Mouse (Mus musculus) heart, adult 11 months (tissue): ENCODE data around the gene Rnf144a.

Source experiments
- DNase-seq: peaks from one replicate; pipeline ENCODE4 v3.0.0; 2022

Rnf144a gene

DNA sequence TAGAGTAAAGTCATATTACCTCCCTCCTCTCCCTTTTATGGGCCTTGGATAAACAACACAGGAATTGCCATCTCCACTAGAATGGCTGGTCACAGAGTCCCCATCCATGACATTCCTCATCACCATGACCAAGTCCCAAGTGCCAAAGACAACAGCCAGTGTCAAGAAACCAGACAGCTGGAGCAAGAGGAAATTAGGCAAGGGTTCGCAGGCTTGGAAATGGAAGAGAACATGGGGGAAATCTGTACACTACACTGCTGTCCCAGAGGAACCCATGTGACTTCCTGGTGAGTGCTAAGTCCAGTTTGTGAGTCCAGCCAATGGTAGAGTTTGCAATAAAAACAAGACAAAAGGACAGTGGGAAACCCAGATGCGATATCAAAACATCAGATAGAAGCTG, 47.7 kb downstream of the Rnf144a start:
- peak; percentile 99 for DNase-seq

DNA sequence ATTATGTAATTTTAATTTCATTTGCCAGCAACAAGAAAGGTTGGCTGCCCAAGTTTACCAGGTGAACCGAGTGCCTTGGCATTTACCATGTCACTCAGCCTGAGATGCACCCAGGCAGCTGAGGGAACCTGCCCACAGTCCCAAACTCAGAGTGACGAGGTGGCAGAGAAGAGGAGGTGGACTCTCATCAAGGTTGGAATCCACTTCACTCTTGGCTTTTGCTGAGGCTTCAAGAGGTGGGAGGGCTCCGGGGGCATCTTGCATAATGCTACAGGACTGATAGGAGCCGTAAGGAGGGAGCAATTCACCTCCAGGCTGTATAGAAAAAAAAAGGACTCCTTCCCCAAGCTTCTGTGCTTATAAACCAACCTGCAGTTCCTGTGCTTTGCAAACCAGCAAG, 48.7 kb downstream of the Rnf144a start:
- peak; percentile 83 for DNase-seq

DNA sequence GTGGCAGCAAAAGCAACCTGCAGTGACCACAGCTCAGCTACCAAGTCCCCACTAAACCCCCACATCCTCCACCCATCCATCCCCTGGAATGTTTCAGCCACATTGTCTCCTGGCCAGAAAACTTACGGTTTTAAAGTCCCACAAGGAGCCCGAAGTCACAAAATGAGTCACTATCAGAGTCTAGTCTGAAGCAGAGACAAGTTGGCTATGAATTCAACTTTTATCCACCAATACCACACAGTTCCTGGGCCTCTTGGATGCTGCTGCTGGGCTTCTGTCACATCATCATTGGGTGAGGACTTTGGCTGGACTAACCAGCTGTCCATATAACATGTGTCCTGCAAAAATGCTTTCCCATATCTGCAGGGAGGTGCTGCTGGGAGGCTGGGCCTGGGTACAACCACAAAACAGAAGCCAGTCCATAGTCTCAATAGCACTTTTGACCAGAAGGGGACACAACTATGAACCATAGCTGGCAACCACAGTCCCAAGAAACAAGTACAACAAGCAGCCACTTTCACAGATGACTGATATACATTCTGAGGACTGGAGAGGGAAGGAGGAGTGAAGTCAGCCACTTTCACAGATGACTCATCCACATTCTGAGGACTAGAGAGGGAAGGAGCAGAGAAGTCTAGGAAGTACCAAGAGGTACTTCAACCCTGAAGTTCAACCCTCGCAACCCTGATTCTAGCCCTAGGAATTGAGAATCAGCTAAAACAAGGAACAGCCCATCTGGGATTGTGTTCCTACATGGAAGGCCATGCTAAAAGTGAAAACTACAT, 49.3 kb downstream of the Rnf144a start:
- peak; percentile 67 for DNase-seq

DNA sequence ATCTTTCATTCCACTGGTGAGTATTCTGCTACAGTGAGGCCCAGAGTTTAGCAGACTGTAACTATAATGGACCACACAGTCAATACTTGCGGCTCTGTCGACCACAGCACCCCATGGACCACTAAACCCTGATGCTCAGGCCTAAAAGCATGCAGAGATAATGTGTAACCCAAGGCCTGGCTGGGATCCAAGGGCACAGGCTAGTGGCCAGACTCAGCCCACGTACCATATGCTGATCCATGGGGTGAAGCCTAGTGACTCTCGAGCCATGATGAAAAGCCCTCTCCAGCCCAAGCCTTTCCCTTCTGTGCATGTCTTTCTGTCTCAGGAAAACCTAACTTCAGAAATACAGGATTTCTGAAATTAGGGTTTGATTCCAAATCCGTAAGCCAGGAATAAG, 50.2 kb downstream of the Rnf144a start:
- DNase-seq = peak; percentile 86

DNA sequence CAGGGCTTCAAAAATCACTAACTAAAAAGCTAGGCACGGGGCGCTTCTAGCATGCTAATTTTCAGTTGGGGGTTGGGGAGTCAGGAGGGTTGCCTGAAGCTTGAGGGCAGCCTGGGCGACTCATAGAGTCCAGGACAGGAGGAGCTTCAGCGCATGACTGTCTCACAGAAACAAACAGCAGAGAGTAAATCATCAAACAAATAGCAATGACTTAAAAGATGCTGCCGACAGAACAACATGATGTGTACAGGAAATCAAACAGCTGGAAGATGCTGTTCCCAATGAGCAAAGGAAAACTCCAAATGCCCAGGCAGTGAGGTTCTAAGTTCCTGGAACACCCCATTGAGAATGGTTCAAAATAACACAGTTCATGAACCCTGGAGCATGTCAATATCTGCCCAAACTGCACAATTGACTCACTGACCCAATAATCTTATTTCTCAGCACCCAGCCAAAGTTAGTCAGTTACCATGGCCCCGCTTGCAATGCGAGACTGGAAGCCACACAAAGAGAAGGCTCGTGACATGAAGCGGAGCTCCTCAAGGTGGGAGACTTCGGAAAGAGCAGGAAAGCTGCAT, 54.0 kb downstream of the Rnf144a start:
- peak; percentile 82 for DNase-seq

DNA sequence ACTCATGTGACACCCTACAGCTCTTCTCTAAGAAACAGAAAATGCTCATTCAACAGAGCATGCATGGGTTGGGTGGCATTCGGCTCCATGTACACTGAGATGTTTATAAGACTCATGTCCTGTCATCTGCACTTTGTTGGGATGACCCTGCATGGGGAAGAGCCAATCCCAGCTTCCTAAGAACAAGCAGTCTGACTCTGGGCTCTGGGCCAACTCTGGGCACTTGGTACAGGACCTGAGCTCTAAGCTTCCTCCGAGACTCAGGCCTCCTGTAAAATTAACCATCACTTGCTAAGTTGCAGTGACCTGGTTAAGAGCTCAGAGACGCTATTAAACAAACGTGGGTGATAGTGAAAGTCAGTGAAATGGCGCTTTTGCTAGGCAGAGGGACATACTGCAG, 55.2 kb downstream of the Rnf144a start:
- peak; percentile 90 for DNase-seq

DNA sequence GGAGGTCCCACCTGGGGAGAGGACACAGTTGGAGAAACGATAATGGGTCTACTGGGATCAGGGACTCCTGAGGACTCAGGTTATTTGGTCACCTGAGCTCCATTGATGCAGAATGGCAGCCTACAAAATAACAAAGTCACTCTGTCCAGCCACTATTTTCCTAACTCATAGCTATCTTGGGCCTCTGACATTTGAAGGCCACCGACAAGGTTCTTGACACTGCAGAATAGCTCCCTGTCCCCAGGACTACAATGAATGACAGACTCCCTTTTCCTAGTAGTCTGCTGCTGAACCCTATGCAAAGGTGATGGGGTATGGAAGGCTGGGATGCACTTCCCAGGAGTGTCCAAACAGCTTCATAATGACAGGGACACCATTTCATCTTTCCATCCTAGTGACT, 55.8 kb downstream of the Rnf144a start:
- no peak for DNase-seq

DNA sequence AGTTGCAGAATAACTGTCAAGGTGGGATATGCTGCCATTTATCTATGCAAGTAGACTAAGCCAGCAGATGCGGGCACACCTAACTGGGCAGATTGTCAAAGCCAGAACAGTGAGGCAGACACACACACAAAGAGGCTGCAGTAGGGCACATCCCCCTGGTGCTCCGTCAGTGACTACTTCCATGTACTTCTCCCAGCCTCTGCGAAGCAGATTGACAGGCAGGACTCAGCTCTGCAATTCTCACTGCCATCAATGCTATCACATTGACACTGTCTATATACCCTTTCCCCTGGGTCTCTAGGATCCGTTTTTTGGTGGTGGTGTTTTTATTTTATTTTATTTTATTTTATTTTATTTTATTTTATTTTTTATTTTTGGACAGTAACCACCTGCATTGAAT, 57.8 kb downstream of the Rnf144a start:
- no peak for DNase-seq

DNA sequence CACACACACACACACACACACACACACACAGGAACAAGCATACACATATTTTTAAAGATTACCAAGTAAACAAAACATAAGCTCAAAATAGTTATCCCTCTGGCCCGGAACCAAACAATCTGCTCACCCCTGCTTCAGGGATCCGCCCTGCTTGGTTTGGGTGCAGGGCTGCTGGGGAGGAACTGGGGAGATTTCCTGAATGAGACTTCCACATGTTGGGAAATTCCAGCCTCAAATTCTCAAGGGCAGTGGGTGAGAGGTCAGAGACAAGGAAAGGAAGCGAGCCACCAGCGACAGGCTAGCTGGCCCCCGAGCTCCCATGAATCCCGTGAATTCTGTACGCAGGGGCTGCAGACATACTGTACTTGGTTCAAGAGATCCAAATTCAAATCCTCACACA, 58.9 kb downstream of the Rnf144a start:
- DNase-seq = peak; percentile 99

DNA sequence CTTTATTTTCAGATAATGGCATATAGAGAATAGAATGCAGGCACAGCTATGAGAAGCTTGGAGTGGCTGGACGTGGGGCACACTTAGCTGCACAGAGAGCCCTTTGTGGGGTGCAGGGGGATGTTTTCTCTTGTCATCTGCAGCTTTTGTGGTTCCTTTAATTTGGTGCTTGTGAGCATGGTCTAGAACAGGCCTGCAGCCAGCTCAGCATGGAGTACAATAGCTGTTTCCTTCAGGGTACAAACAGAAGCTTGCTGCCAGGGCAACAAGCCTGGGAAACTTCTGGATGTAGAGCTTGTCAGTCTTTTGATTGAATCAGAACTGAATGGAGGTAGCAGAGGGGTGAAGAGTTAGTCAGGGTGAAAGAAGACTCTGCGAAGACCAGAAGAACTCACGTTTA, 63.7 kb downstream of the Rnf144a start:
- peak; percentile 90 for DNase-seq

DNA sequence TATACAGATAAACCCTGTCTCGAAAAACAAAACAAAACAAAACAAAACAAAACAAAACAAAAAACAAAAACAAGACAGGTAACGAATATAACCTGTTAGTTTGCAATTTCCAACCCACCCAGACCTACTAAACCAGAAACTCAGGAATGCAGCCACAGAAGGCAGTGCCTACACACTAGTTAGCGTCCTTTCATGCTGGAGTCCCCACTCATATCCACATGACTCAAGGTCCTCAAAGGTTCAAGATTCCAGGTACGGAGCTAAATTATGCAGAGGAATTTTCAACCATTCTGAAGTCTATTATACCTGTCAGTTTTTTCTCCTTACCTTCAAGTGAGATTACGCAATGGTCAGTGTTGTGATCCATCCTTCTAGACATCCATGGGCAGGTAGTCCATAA, 70.6 kb downstream of the Rnf144a start:
- DNase-seq = no peak

DNA sequence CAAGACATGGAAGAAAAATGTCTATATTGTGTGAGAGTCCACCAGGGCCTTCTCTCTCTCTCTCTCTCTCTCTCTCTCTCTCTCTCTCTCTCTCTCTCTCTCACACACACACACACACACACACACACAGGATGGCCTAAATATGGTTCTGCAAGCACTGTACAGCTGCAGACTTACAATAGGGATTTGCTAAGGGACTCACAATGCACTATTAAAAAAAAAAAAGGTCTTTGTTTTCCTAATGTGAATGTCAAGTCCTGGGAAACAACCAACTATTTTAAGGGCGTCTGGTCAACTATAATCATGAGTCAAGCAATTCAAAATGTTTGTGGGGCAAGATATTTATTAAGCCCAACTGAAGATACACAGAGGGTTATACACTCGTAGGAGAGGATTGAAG, 71.9 kb downstream of the Rnf144a start:
- DNase-seq = no peak

DNA sequence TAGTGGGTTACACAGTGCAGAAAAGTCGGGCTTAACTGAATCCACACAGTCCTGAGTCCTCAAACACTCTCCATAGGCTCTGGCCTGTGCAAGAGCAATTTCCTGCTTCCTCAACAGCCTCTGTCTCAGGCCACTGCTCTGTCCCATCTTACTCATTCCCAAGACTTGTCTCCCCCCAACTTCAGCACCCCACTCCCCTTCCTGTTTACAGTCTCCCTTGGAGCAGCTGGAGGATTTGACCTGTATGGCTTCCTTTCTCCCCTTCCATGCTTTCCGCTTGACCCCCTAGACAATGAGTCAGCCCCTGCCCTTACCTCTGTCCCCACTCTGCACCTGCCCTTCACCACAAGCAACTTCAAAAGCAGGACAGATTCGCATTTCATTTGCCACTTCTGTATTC, 72.4 kb downstream of the Rnf144a start:
- DNase-seq = peak; percentile 91

DNA sequence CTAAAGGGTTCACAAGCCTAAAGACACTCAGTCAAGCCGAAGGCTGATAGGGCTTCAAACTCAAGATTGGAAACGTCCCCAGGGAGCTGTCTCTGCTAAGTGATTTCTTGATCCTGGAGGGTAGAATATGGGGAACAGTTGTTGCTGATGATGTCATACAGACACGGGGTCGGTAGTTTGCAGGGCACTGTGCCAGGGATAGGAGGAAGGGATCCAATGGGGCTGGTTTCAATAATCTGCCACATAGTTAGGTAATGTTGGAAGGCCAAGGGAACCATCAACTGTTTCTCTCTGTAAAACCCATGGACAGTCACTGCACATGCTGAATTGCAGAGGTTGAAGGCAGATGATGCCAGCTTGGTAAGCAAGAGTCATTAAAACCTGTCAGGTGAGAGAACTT, 73.0 kb downstream of the Rnf144a start:
- peak; percentile 75 for DNase-seq

DNA sequence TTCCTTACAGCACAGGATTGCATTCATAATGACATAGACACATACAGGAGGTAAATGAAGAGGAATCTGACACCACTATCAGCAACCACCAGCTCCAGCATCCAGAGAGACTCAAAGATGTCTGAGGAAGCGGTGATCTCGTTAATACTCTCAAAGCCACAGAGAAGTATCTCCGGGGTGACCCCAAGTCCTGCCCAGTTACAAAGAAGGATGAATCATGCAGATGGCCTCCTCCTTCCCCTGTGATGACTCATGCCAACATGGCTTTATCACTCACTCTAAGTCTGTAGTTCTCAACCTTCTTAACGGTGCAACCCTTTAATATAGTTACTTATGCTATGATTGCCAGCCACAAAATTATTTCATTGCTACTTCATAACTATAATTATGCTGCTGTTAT, 74.4 kb downstream of the Rnf144a start:
- no peak for DNase-seq

DNA sequence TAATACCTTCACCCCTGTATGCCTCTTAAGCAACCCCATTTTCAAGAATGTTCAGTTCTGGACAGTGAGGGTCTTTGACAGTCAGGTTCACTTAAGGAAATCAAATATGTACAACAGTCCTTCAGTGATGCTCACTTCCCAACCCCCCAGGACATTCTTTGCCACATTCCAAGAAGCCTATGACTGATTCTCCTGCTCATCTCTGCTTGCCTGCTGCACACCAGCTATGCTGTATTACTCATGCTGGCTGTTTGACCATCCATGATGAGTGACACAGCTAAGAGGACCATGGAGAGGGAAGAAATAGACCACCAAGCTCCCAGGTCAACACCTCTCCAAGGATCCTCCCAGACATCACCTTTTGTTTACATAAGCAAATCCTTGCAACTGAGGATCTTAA, 75.2 kb downstream of the Rnf144a start:
- DNase-seq = no peak

DNA sequence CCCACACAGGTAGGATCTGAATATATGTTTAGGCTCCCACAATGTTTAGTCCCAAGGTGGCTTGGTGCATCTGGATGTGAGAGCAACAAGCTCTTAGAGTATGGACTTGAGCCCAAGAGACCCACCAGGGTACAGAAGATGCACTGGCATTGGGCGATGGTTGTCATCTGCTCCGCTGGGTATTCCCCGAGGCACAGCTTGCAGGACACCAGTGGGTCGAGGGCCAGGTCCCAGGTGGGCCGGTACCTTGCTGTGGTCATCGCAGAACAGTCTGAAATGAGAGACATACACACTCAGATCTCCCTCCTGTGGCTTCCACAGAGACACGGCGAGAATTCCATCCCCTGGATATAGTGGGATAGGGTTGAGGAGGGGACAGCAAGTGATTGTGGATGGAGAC, 75.9 kb downstream of the Rnf144a start:
- DNase-seq = peak; percentile 91

DNA sequence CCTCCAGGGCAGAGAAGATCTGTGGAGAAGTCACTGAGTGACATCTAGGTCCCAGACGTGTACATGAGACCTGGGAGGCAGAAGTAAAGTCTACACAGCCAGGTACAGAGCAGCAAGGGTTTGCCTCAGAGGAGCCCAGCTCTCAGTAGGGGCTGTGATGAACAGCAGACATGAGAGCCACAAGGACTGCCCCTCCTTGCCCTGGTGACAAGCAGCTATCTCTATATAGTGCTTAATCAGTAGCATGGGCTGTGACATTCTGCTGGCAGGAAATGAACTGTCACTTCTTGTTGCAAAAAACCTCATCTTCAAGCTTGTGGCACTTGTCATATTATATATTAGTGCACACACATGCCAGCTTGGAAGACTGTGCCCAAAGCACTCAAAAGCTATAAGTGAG, 81.4 kb downstream of the Rnf144a start:
- no peak for DNase-seq

DNA sequence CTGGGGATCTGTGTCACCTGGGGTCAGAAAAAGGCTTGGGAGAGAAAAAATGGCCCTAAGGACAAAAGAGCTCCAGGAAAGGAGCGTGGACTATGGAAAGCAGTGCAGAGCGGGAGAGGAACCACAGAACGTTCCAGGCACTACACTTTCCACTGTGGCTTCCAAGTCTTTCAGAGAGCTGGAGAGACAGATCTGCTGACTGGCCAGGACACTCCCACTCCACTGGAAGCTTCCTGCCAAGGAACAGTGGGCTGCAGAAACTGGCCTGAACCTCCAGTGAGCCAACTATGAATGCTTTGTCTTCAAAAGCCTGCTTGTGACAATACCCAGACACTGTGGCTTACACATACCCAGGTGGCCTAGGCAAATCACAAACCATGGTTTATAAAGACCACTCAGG, 84.0 kb downstream of the Rnf144a start:
- peak; percentile 98 for DNase-seq

DNA sequence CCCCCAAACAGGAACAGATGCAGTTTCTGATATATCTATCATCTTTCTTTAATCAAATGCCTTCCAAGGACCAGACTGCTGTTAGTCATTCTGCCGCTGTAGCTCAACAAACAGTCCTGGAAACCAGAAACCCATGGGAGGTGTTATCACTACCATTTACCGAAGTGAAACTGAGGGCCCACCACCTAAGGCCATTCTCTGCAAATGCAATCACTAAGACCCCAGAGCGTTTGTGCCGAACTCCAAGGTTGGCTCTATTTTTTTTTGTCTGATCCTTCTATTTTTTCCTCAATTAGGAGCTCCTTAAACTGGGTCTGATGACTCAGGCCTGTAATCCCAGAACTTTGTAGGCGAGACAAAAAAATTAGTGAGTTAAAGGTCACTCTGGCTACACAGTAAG, 85.3 kb downstream of the Rnf144a start:
- DNase-seq = no peak

DNA sequence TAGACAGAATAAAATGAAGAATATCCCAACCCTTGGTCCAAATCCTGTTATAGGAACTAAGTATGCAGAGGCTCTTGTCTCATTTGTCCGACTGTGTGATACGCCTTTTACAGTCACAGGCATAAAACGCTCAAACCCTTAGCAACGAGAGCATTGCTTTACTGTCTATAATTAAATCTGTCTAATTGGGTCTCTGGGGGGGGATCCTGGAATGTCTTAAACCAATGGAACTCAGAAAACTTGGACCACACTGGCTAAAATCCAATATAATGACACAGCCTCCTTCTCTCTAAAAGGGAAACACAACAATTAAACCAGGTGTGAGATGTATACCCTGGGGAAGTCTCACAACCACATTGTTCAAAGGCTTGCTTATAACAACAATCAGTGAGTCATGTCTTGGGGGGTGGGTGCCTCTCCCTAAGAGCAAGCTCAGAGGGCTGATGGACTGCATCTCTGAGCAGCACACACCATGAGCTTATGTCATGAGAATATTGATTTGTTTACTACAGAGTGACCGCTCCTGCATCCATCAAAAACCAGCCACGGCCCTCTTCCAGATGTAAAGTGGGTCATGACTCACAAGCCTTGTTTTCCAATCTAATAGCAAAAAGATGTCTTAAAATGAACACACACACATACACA, 85.9 kb downstream of the Rnf144a start:
- no peak for DNase-seq

DNA sequence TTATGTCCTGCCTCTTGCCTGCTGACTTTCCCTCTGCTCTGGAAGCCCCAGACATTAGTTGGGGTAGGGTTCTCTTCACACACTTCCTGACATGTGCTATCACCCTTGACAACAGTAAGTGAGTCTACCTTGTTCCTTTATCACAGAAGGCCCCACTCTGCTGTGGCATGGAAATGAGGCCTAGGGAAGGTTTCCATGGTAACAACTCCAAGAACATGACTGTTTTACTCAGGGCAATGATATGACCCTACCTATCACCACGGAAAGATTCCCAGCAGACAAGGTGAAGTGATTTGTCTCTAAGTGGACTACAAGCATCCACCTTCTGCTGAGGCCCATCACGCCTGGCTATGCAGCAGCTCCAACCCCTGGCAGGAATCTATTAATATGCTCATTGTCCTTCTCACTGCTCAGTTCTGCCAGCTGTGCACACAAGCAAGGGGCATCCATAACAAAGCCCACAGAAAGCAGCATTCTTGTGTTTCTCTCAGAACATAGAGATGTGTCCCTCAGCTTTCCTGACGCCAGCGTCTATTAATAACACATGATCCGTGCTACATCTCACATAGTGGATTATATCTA, 91.2 kb downstream of the Rnf144a start:
- no peak for DNase-seq

DNA sequence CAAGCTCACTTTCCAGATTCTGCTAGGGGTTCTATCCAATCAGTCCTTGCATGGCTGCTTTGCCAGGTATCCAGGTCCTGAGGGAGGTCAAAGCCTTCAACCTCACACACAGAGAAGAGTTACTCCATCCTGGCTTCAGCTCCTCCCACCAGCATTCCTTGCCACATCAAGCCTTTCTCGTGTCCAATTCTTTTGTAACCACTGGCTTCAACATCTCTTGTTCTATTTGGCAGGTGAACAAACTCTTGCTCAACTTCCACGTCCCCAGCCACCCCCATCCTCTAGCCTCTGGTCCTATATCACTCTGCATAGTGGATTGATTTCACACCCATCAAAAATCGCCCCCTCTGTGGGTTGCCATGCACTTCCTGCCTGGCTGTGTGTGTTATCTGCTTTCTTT, 98.8 kb downstream of the Rnf144a start:
- peak; percentile 95 for DNase-seq

DNA sequence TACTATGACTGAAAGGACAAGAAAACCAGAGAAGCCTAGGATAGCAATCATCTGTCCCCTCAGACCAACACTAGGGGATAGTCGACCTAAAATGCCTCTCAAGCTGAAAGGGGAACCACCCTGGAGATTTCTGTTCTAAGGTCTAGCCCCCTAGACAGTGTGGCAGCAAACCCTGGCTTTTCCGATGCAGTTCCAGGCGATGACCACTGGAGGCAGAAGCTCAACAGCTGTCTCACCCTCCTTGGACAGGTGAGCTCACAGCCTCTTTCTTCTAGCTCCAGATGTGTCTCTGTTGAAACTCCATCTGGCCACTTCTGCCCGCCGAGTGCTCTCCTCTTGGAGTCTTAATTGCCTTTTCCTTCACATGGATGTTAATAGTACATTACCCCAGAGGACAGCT, 100.1 kb downstream of the Rnf144a start:
- DNase-seq = peak; percentile 92
